Mouse (Mus musculus) heart, embryonic 14.5 days (tissue): ENCODE results near the gene Zfp185. TPM values are rescaled to one million over a fixed set of nuclear protein-coding genes. Genes with fewer than 3 reads are reported as not detected.
A peak's percentile ranks its signal among the peaks of the same experiment; 100 is the strongest.

Experiments
- ATAC-seq: fragments of 200-750 bp; cut with Nextera tagmentation; 2 replicates; pipeline ENCODE4 v1.8.0; 2017; ENCODE audit warnings: low read depth, moderate TSS enrichment; ENCODE audit not compliant: insufficient number of reproducible peaks, insufficient read depth, low FRiP score
- H3K27ac ChIP-seq, 2 experiments: fragments of 200-500 bp in 1 of 2; fragments of 300-500 bp in 1 of 2; sonication (generic) in 1 of 2; replicated peaks in 1 of 2; 2 replicates each; pipeline ENCODE4 v1.5.1; 2012 to 2014; ENCODE audit warnings: low read depth in 2 of 2, low read length in 2 of 2, control low read depth in 1 of 2, mild to moderate bottlenecking in 1 of 2, mixed read lengths in 1 of 2; ENCODE audit not compliant: control insufficient read depth in 1 of 2, insufficient read depth in 1 of 2
- H3K27me3 ChIP-seq: fragments of 300-500 bp; sonication (generic); 2 replicates; pipeline ENCODE4 v1.6.1; 2014; ENCODE audit warnings: mild to moderate bottlenecking, low read length, control low read depth; ENCODE audit not compliant: control insufficient read depth, insufficient read depth
- H3K36me3 ChIP-seq: fragments of 300-500 bp; sonication (generic); 2 replicates; pipeline ENCODE4 v1.6.1; 2014; ENCODE audit warnings: mild to moderate bottlenecking, control low read depth, low read length, mixed read lengths; ENCODE audit not compliant: control insufficient read depth, insufficient read depth
- H3K4me1 ChIP-seq, 2 experiments: fragments of 200-500 bp in 1 of 2; fragments of 300-500 bp in 1 of 2; sonication (generic) in 1 of 2; 2 replicates each; pipeline ENCODE4 v1.6.1; 2012 to 2014; ENCODE audit warnings: low read length in 2 of 2, control low read depth in 1 of 2, mixed read lengths in 1 of 2; ENCODE audit not compliant: control insufficient read depth in 2 of 2, insufficient read depth in 2 of 2
- H3K4me2 ChIP-seq: fragments of 300-500 bp; sonication (generic); 2 replicates; pipeline ENCODE4 v1.6.1; 2014; ENCODE audit warnings: mild to moderate bottlenecking, low read length
- H3K4me3 ChIP-seq, 2 experiments: fragments of 200-500 bp in 1 of 2; fragments of 300-500 bp in 1 of 2; sonication (generic) in 1 of 2; 2 replicates each; pipeline ENCODE4 v1.5.1; 2012 to 2014; ENCODE audit warnings: low read length in 2 of 2, mild to moderate bottlenecking in 2 of 2, control low read depth in 1 of 2, low read depth in 1 of 2, moderate library complexity in 1 of 2; ENCODE audit not compliant: control insufficient read depth in 1 of 2, insufficient read depth in 1 of 2
- H3K9ac ChIP-seq: fragments of 300-500 bp; sonication (generic); 2 replicates; pipeline ENCODE4 v1.6.1; 2014; ENCODE audit warnings: mild to moderate bottlenecking, low read length
- H3K9me3 ChIP-seq: fragments of 300-500 bp; sonication (generic); 2 replicates; pipeline ENCODE4 v1.6.1; 2016; ENCODE audit warnings: low read length, control low read depth; ENCODE audit not compliant: control insufficient read depth
- WGBS: fragments of 180-500 bp; shearing (Covaris S2); extraction: QIAGEN DNeasy Blood & Tissue Kit; methylation state at CpG from one replicate; pipeline ENCODE4 v1.1.7; 2014; 5-methylcytosine and 5-hydroxymethylcytosine counted together
- polyA plus RNA-seq: library from polyadenylated mRNA; unstranded; fragments of >200 nt; fragmentation: Nextera tagmentation; extraction: Ambion mirVana; gene quantifications from 2 replicates; pipeline ENCODE4 v1.2.1, GENCODE M21; 2014

Zfp185 gene
- 4.6 and 4.9 TPM in 2 replicates for polyA plus RNA-seq

GRCm38 (mm10) chrX:72986841-72987519 is at the start of gene Zfp185:
Gene Zfp185 (plus strand): TSS chrX:72987339.
- H3K27me3 ChIP-seq, result no peaks in the 10 kb centered on the region; the same call in 1 of the 2 replicates
- no peaks in the 10 kb centered on the region for H3K36me3 ChIP-seq
- peak within 1 kb of the TSS; percentile 66 for H3K4me2 ChIP-seq
- no peaks in the 10 kb centered on the region; a peak in 1 of 4 replicates for H3K4me1 ChIP-seq
- H3K4me3 ChIP-seq, result peak within 1 kb of the TSS; percentile 37 to 51
- H3K9me3 ChIP-seq, result no peaks in the 10 kb centered on the region
- whole genome bisulfite sequencing, result 21% methylated on average over 39 of the region's 45 CpGs
- peak within 1 kb of the TSS; percentile 58 for H3K9ac ChIP-seq
- peak; percentile 77 for ATAC-seq
- no peak within 1 kb of the TSS for H3K27ac ChIP-seq

GRCm38 (mm10) chrX:72953464-72953863 is 33.7 kb upstream of the Zfp185 start:
- Histone ChIP-seq H3K27me3 (no peaks in the 10 kb centered on the region), H3K9me3 (no peaks in the 10 kb centered on the region), H3K4me1 (no peaks in the 10 kb centered on the region), H3K27ac (no peak overlapping the region), H3K4me3 (no peak overlapping the region), H3K9ac (no peak overlapping the region), H3K36me3 (peaks cover 18% of the 10 kb centered on the region), H3K4me2 (no peak overlapping the region)
- WGBS, result 55% methylated on average over 4 of the region's 4 CpGs
- ATAC-seq, result no peak

- ATAC-seq, result no peak
- Histone ChIP-seq H3K27me3 (no peaks in the 10 kb centered on the region), H3K4me3 (no peak overlapping the region), H3K9me3 (no peaks in the 10 kb centered on the region), H3K36me3 (peaks cover 7% of the 10 kb centered on the region; the same call in 1 of the 2 replicates), H3K27ac (no peak overlapping the region), H3K4me1 (no peaks in the 10 kb centered on the region), H3K4me2 (no peak overlapping the region), H3K9ac (no peak overlapping the region)
- WGBS, result 74% methylated on average over 4 of the region's 4 CpGs
These were observed 30.7 kb upstream of the Zfp185 start for GRCm38 (mm10) chrX:72956486-72956885.

- Histone ChIP-seq H3K27me3 (no peaks in the 10 kb centered on the region), H3K4me2 (no peak overlapping the region), H3K36me3 (peaks cover 3% of the 10 kb centered on the region; the same call in 1 of the 2 replicates), H3K4me1 (no peaks in the 10 kb centered on the region), H3K27ac (no peak overlapping the region), H3K9ac (no peak overlapping the region), H3K4me3 (no peak overlapping the region), H3K9me3 (no peaks in the 10 kb centered on the region)
- 82% methylated on average over 4 of the region's 4 CpGs for WGBS
- ATAC-seq, result no peak
These were observed 26.7 kb upstream of the Zfp185 start for GRCm38 (mm10) chrX:72960431-72960830.

- WGBS, result 63% methylated on average over 3 of the region's 3 CpGs
- Histone ChIP-seq H3K27ac (no peak overlapping the region), H3K27me3 (no peaks in the 10 kb centered on the region), H3K36me3 (peaks cover 2% of the 10 kb centered on the region; the same call in 1 of the 2 replicates), H3K4me3 (no peak overlapping the region), H3K9ac (no peak overlapping the region), H3K4me2 (no peak overlapping the region), H3K4me1 (no peaks in the 10 kb centered on the region), H3K9me3 (no peaks in the 10 kb centered on the region)
- no peak for ATAC-seq
These were observed 25.6 kb upstream of the Zfp185 start for GRCm38 (mm10) chrX:72961511-72961910.

- no peak for ATAC-seq
- WGBS, result 62% methylated on average over 3 of the region's 3 CpGs
- Histone ChIP-seq H3K27ac (no peak overlapping the region), H3K4me3 (no peak overlapping the region), H3K4me2 (no peak overlapping the region), H3K36me3 (no peaks in the 10 kb centered on the region), H3K9ac (no peak overlapping the region), H3K9me3 (no peaks in the 10 kb centered on the region), H3K27me3 (no peaks in the 10 kb centered on the region), H3K4me1 (no peaks in the 10 kb centered on the region)
These were observed 24.4 kb upstream of the Zfp185 start for GRCm38 (mm10) chrX:72962743-72963142.

GRCm38 (mm10) chrX:72982831-72983230 is 4.3 kb upstream of the Zfp185 start:
- Histone ChIP-seq H3K27ac (no peak overlapping the region), H3K36me3 (no peaks in the 10 kb centered on the region), H3K27me3 (no peaks in the 10 kb centered on the region; the same call in 1 of the 2 replicates), H3K9ac (no peak overlapping the region), H3K4me1 (no peaks in the 10 kb centered on the region; a peak in 1 of 4 replicates), H3K9me3 (no peaks in the 10 kb centered on the region), H3K4me3 (no peak overlapping the region), H3K4me2 (no peak overlapping the region)
- WGBS, result 71% methylated on average over 6 of the region's 6 CpGs
- ATAC-seq, result no peak

GRCm38 (mm10) chrX:72985607-72986006 is 1.5 kb upstream of the Zfp185 start:
- H3K4me2 ChIP-seq, result no peak overlapping the region
- no peaks in the 10 kb centered on the region; a peak in 1 of 4 replicates for H3K4me1 ChIP-seq
- ATAC-seq, result no peak
- no peak overlapping the region for H3K9ac ChIP-seq
- H3K36me3 ChIP-seq, result no peaks in the 10 kb centered on the region
- WGBS, result 53% methylated on average over 2 of the region's 2 CpGs
- no peak overlapping the region for H3K27ac ChIP-seq
- H3K27me3 ChIP-seq, result no peaks in the 10 kb centered on the region; the same call in 1 of the 2 replicates
- no peak overlapping the region for H3K4me3 ChIP-seq
- no peaks in the 10 kb centered on the region for H3K9me3 ChIP-seq
